Mouse (Mus musculus) subcutaneous adipose tissue, adult 2 months (tissue): ENCODE data around the gene Hist2h2ac. TPM values are rescaled to one million over a fixed set of nuclear protein-coding genes. Genes with fewer than 3 reads are reported as not detected.

Source experiments
- polyA plus RNA-seq: library from polyadenylated mRNA; depleted of rRNA; stranded (reverse); fragments of >200 nt; gene quantifications from 2 replicates; pipeline ENCODE4 v1.2.3, GENCODE M21; 2012; ENCODE audit warnings: low replicate concordance; rRNA removed

The Hist2h2ac gene
- polyA plus RNA-seq, 1 experiment, result 9.3 TPM

Other genes with a start within 250 kb of the Hist2h2ac start
- gene Plekho1, start 224.9 kb downstream of the Hist2h2ac start, polyA plus RNA-seq, result 62.6 and 132 TPM in 2 replicates
- 6.9 and 8.3 TPM in 2 replicates for gene Vps45, start 162.4 kb downstream of the Hist2h2ac start, polyA plus RNA-seq
- gene Otud7b, start 116.4 kb downstream of the Hist2h2ac start, polyA plus RNA-seq, result 9.3 and 15.2 TPM in 2 replicates
- gene Mtmr11, start 58.9 kb downstream of the Hist2h2ac start, polyA plus RNA-seq, result 21.6 and 30.8 TPM in 2 replicates
- gene Sf3b4, start 48.5 kb downstream of the Hist2h2ac start, polyA plus RNA-seq, result 42.2 and 80.9 TPM in 2 replicates
- 1.5 and 9.7 TPM in 2 replicates for gene Sv2a, start 39.7 kb downstream of the Hist2h2ac start, polyA plus RNA-seq
- gene Bola1, start 1.2 kb downstream of the Hist2h2ac start, polyA plus RNA-seq, result 55.8 and 58.3 TPM in 2 replicates
- gene Hist2h2ab, start 1.0 kb downstream of the Hist2h2ac start, polyA plus RNA-seq, result 3.5 TPM in 1 of 2 replicates, not detected in the other
- gene Hist2h2be, start 239 bp upstream of the Hist2h2ac start, polyA plus RNA-seq, result 4.4 and 6.0 TPM in 2 replicates
- gene Hist2h3c2, start 18.2 kb upstream of the Hist2h2ac start, polyA plus RNA-seq, result 33.9 and 43.2 TPM in 2 replicates
- 97.9 and 418 TPM in 2 replicates for gene Hist2h2aa2, start 19.4 kb upstream of the Hist2h2ac start, polyA plus RNA-seq
- gene Hist2h2aa1, start 24.6 kb upstream of the Hist2h2ac start, polyA plus RNA-seq, result 300 and 841 TPM in 2 replicates
- gene Hist2h3c1, start 25.8 kb upstream of the Hist2h2ac start, polyA plus RNA-seq, result not detected in 2 replicates
- gene Hist2h4, start 42.4 kb upstream of the Hist2h2ac start, polyA plus RNA-seq, result 1.4 and 5.8 TPM in 2 replicates
- gene Hist2h3b, start 47.8 kb upstream of the Hist2h2ac start, polyA plus RNA-seq, result 7.6 and 40.3 TPM in 2 replicates
- gene Hist2h2bb, start 48.9 kb upstream of the Hist2h2ac start, polyA plus RNA-seq, result 0.57 and 1.7 TPM in 2 replicates
- gene Fcgr1, start 73.1 kb upstream of the Hist2h2ac start, polyA plus RNA-seq, result 3.7 and 10.2 TPM in 2 replicates
- gene BC107364, start 231.4 kb upstream of the Hist2h2ac start, polyA plus RNA-seq, result not detected in 2 replicates